Comparison of ENCODE assay signal across 8 mouse cellular contexts in genomic region chr19:34474991-34475971, GRCm38 (mm10). TPM values are rescaled to one million over a fixed set of nuclear protein-coding genes. Genes with fewer than 3 reads are reported as not detected.
DNase-seq lines count a peak whose midpoint lies in the region; ATAC-seq and TF ChIP-seq lines count a peak whose summit lies in the region.

Gene Ch25h, minus strand, starts transcription at chr19:34475164.

- no peaks in the 10 kb centered on the region for H3K36me3 ChIP-seq in embryonic facial prominence, embryonic 11.5 days (replicated peaks; ENCODE audit: control insufficient read depth, insufficient read depth, low read depth, low read length)
- no peaks in the 10 kb centered on the region for H3K36me3 ChIP-seq in heart, embryonic 12.5 days
- H3K36me3 ChIP-seq in kidney, embryonic 15.5 days, result no peaks in the 10 kb centered on the region
- no peaks in the 10 kb centered on the region for H3K36me3 ChIP-seq in neural tube, embryonic 13.5 days

- TF ChIP-seq CTCF in lung, adult 2 months (IDR thresholded peaks at IDR 0.05; ENCODE audit: insufficient read depth, low read length), result no peak

- under 1% methylated on average over 35 of the region's 35 CpGs for WGBS in embryonic facial prominence, embryonic 11.5 days
- under 1% methylated on average over 35 of the region's 35 CpGs for WGBS in heart, embryonic 12.5 days
- 1% methylated on average over 35 of the region's 35 CpGs for WGBS in kidney, embryonic 15.5 days
- WGBS in lung, adult 2 months, result 7% methylated on average over 35 of the region's 35 CpGs
- WGBS in neural tube, embryonic 13.5 days, result under 1% methylated on average over 35 of the region's 35 CpGs

- H3K4me3 ChIP-seq in embryonic facial prominence, embryonic 11.5 days (ENCODE audit: low read depth, low read length), result peak within 1 kb of the TSS; percentile 51
- peak within 1 kb of the TSS; percentile 59 for H3K4me3 ChIP-seq in heart, embryonic 12.5 days
- H3K4me3 ChIP-seq in kidney, embryonic 15.5 days (replicated peaks), result peak within 1 kb of the TSS; percentile 53
- peak within 1 kb of the TSS; percentile 58 for H3K4me3 ChIP-seq in lung, adult 2 months (replicated peaks; ENCODE audit: extremely low read depth, low read depth, low read length)
- peak within 1 kb of the TSS; percentile 59 for H3K4me3 ChIP-seq in neural tube, embryonic 13.5 days

- DNase-seq in spleen, adult 18-20 months, result peak; percentile 22 to 46
- no peak for DNase-seq in spleen, postnatal 4 days (ENCODE audit: low spot score in 2 of 2)
- DNase-seq in embryonic facial prominence, embryonic 11.5 days (ENCODE audit: low spot score), result peak; percentile 77
- DNase-seq in lung, adult 2 months, result peak; percentile 23
- peak; percentile 70 for DNase-seq in thymus, postnatal 25 days

- H3K9ac ChIP-seq in embryonic facial prominence, embryonic 11.5 days (replicated peaks; ENCODE audit: low read length), result peak within 1 kb of the TSS; percentile 41
- peak within 1 kb of the TSS; percentile 60 for H3K9ac ChIP-seq in heart, embryonic 12.5 days
- H3K9ac ChIP-seq in kidney, embryonic 15.5 days, result 0 out of 2 replicates have a peak within 1 kb of the TSS, but pooled peaks have one; percentile 31
- H3K9ac ChIP-seq in neural tube, embryonic 13.5 days, result peak within 1 kb of the TSS; percentile 68

- TF ChIP-seq POLR2A in lung, adult 2 months (IDR thresholded peaks at IDR 0.05; ENCODE audit: borderline replicate concordance, extremely low read depth, low read depth, low read length), result peak; percentile 50; the same call in 1 of the 2 replicates

- peak; percentile 72 for ATAC-seq in embryonic facial prominence, embryonic 11.5 days (replicated peaks; ENCODE audit: insufficient number of reproducible peaks, low FRiP score, low TSS enrichment, low read depth)
- ATAC-seq in heart, embryonic 12.5 days (ENCODE audit: insufficient number of reproducible peaks, low FRiP score), result peak; percentile 68; the same call in 1 of the 2 replicates
- ATAC-seq in kidney, embryonic 15.5 days (replicated peaks; ENCODE audit: low FRiP score), result peak; percentile 77
- peak; percentile 90 for ATAC-seq in neural tube, embryonic 13.5 days (ENCODE audit: low read depth)

- peaks cover 13% of the 10 kb centered on the region for H3K27me3 ChIP-seq in embryonic facial prominence, embryonic 11.5 days (ENCODE audit: control insufficient read depth, insufficient read depth, low read length)
- peaks cover 30% of the 10 kb centered on the region for H3K27me3 ChIP-seq in heart, embryonic 12.5 days (replicated peaks)
- peaks cover 54% of the 10 kb centered on the region for H3K27me3 ChIP-seq in kidney, embryonic 15.5 days
- H3K27me3 ChIP-seq in neural tube, embryonic 13.5 days, result peaks cover 57% of the 10 kb centered on the region

- H3K4me2 ChIP-seq in embryonic facial prominence, embryonic 11.5 days (ENCODE audit: low read depth, low read length), result peak within 1 kb of the TSS; percentile 94
- peak within 1 kb of the TSS; percentile 98 for H3K4me2 ChIP-seq in heart, embryonic 12.5 days
- peak within 1 kb of the TSS; percentile 97 for H3K4me2 ChIP-seq in kidney, embryonic 15.5 days
- H3K4me2 ChIP-seq in neural tube, embryonic 13.5 days, result peak within 1 kb of the TSS; percentile 96

- H3K9me3 ChIP-seq in embryonic facial prominence, embryonic 11.5 days (replicated peaks; ENCODE audit: control insufficient read depth, low read length), result no peaks in the 10 kb centered on the region
- no peaks in the 10 kb centered on the region for H3K9me3 ChIP-seq in heart, embryonic 12.5 days (replicated peaks)
- H3K9me3 ChIP-seq in kidney, embryonic 15.5 days (replicated peaks), result no peaks in the 10 kb centered on the region
- H3K9me3 ChIP-seq in neural tube, embryonic 13.5 days, result no peaks in the 10 kb centered on the region

- H3K27ac ChIP-seq in embryonic facial prominence, embryonic 11.5 days (replicated peaks; ENCODE audit: low read depth, low read length), result no peak within 1 kb of the TSS
- no peak within 1 kb of the TSS; the same call in 1 of the 2 replicates for H3K27ac ChIP-seq in heart, embryonic 12.5 days (ENCODE audit: poor library complexity, severe bottlenecking)
- H3K27ac ChIP-seq in kidney, embryonic 15.5 days, result no peak within 1 kb of the TSS
- H3K27ac ChIP-seq in neural tube, embryonic 13.5 days (replicated peaks), result no peak within 1 kb of the TSS

- peaks cover 6% of the 10 kb centered on the region for H3K4me1 ChIP-seq in embryonic facial prominence, embryonic 11.5 days (ENCODE audit: control insufficient read depth, insufficient read depth, low read length)
- peaks cover 18% of the 10 kb centered on the region for H3K4me1 ChIP-seq in heart, embryonic 12.5 days (replicated peaks)
- H3K4me1 ChIP-seq in kidney, embryonic 15.5 days, result peaks cover 22% of the 10 kb centered on the region
- peaks cover 7% of the 10 kb centered on the region for H3K4me1 ChIP-seq in lung, adult 2 months (ENCODE audit: control insufficient read depth, insufficient read depth, low read length)
- peaks cover 20% of the 10 kb centered on the region for H3K4me1 ChIP-seq in neural tube, embryonic 13.5 days (replicated peaks)

RNA-seq across cellular contexts. Expression of gene Ch25h, which starts in this region (rescaled TPM):
- polyA plus RNA-seq in embryonic facial prominence, embryonic 11.5 days (2014; fragmentation: Nextera tagmentation; extraction: Ambion mirVana), result 1.1 and 2.3 TPM in 2 replicates
- 3.3 and 4.6 TPM in 2 replicates for polyA plus RNA-seq in heart, embryonic 12.5 days (2016; fragmentation: Nextera tagmentation; extraction: Ambion mirVana)
- 1.8 and 2.2 TPM in 2 replicates for polyA plus RNA-seq in kidney, embryonic 15.5 days (2015; fragmentation: Nextera tagmentation; extraction: Ambion mirVana)
- polyA plus RNA-seq in lung, adult 2 months (2012; rRNA removed), result 22.9 and 32.8 TPM in 2 replicates
- polyA plus RNA-seq in neural tube, embryonic 13.5 days (2015; fragmentation: Nextera tagmentation; extraction: Ambion mirVana), result 0.36 and 0.91 TPM in 2 replicates

Comparison
In these comparisons a context has a peak if more than half of its experiments do, and no peak if none do; other contexts are left out.
1. DNase-seq: peak in spleen, adult 18-20 months (2 of 2), embryonic facial prominence, embryonic 11.5 days (single experiment), lung, adult 2 months (single experiment) and thymus, postnatal 25 days (single experiment); none in spleen, postnatal 4 days (0 of 2).
2. Peak in ATAC-seq, H3K4me3 ChIP-seq, H3K9ac ChIP-seq and H3K4me2 ChIP-seq in neural tube, embryonic 13.5 days; RNA of the gene not detected or under 1 TPM.
3. Peak in every context shown above with its lines, with median percentiles within 50 percentile points of each other: ATAC-seq, H3K4me2 ChIP-seq, H3K4me3 ChIP-seq and H3K9ac ChIP-seq.